Mouse (Mus musculus): ENCODE results near the gene Igfbp4.

- TF ChIP-seq USF1 (IDR thresholded peaks at IDR 0.05; ENCODE audit: low read depth, low read length) = no peak
- no peak for TF ChIP-seq ETS1 (conservative IDR thresholded peaks at IDR 0.05; ENCODE audit: low read depth, low read length)
- TF ChIP-seq TCF12 (IDR thresholded peaks at IDR 0.05; ENCODE audit: low read depth, low read length) = no peak
- TF ChIP-seq MAZ (IDR thresholded peaks at IDR 0.05; ENCODE audit: low read depth, low read length) = no peak
- no peak for TF ChIP-seq UBTF (IDR thresholded peaks at IDR 0.05; ENCODE audit: low read depth, low read length)
- TF ChIP-seq POLR2A (IDR thresholded peaks at IDR 0.05; ENCODE audit: low read depth, low read length) = no peak
- TF ChIP-seq CTCF (conservative IDR thresholded peaks at IDR 0.05 in 1 of 2, IDR thresholded peaks at IDR 0.05 in 1 of 2; ENCODE audit: low read depth in 2 of 2, low read length in 2 of 2) = no peak
Measured at GRCm38 (mm10) chr11:99023094-99023493, 17.9 kb upstream of the Igfbp4 start.

Measured in CH12.LX (cell line).